Comparison of ENCODE assay signal across 10 mouse cellular contexts in the genomic region with DNA sequence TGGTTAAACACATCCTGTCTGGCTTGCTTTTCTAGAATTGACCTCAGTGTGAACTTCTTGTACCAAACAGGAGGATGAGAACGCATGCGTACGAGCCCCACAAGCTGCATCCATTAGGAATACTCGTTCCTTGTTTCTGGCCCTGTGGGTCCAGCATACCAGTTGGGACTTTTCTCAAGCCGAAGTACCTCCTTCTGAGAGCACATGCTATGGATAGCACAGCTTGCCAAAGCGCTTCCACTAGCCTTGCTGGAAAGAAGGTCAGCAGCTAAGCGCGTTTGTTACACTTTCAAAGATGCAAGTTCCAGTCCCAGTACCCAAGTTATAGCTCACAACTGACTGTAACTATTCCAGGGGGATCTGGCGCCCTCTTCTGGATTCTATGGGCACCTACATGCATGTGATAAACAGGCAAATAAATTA.
DNase-seq lines count a peak whose midpoint lies in the region; ATAC-seq and TF ChIP-seq lines count a peak whose summit lies in the region.
"Had no signal": no experiment of that assay in that cellular context is flagged by ENCODE, and none has a peak within 500 bp of the region (broad histone marks: within the 10 kb centered on the region; RNA-seq: fewer than 3 reads in every experiment).

No protein-coding gene starts in this region.

- peak; percentile 41 for DNase-seq in embryo, embryonic 11 days
- DNase-seq in embryo, embryonic 9.5 days (ENCODE audit: extremely low spot score), result no peak
- no peak for DNase-seq in lung, postnatal 14 days
- peak; percentile 50 for DNase-seq in retina, postnatal 1 day
- DNase-seq in cerebellum, postnatal 36 days, result no peak
- no peak for DNase-seq in thymus, postnatal 14 days

- H3K9me3 ChIP-seq in lung, embryonic 16.5 days (ENCODE audit: control insufficient read depth, low read length), result no peaks in the 10 kb centered on the region; the same call in 1 of the 2 replicates
- H3K9me3 ChIP-seq in intestine, postnatal 0 days (ENCODE audit: control insufficient read depth), result no peaks in the 10 kb centered on the region
- H3K9me3 ChIP-seq: embryonic facial prominence, embryonic 12.5 days; lung, embryonic 15.5 days had no signal

- peak overlapping the region; percentile 27; the same call in 1 of the 2 replicates for H3K27ac ChIP-seq in lung, embryonic 16.5 days (ENCODE audit: low read length)
- H3K27ac ChIP-seq in intestine, postnatal 0 days (ENCODE audit: low read depth, low read length), result 0 out of 2 replicates have a peak overlapping the region, but pooled peaks have one; percentile 50
- H3K27ac ChIP-seq: embryonic facial prominence, embryonic 12.5 days; lung, embryonic 15.5 days had no signal

- peak; percentile 72 for TF ChIP-seq CTCF in intestine, postnatal 0 days (IDR thresholded peaks at IDR 0.05; ENCODE audit: low read depth)

- peaks cover 5% of the 10 kb centered on the region for H3K4me1 ChIP-seq in lung, embryonic 16.5 days (replicated peaks; ENCODE audit: control insufficient read depth, insufficient read depth, low read length)
- H3K4me1 ChIP-seq in intestine, postnatal 0 days (replicated peaks; ENCODE audit: control insufficient read depth, insufficient read depth, low read length), result no peaks in the 10 kb centered on the region
- H3K4me1 ChIP-seq: embryonic facial prominence, embryonic 12.5 days had no signal

- H3K4me2 ChIP-seq in lung, embryonic 16.5 days (ENCODE audit: low read depth, low read length), result no peak overlapping the region
- no peak overlapping the region for H3K4me2 ChIP-seq in intestine, postnatal 0 days (replicated peaks; ENCODE audit: low read depth)
- H3K4me2 ChIP-seq: embryonic facial prominence, embryonic 12.5 days; lung, embryonic 15.5 days had no signal

- peak; percentile 31; the same call in 1 of the 2 replicates for ATAC-seq in lung, embryonic 16.5 days (ENCODE audit: low read depth)
- peak; percentile 19; the same call in 1 of the 2 replicates for ATAC-seq in intestine, postnatal 0 days

- no peaks in the 10 kb centered on the region for H3K27me3 ChIP-seq in lung, embryonic 16.5 days (ENCODE audit: control insufficient read depth, insufficient read depth, low read depth, low read length)
- H3K27me3 ChIP-seq in intestine, postnatal 0 days (replicated peaks; ENCODE audit: control insufficient read depth, insufficient read depth, low read length), result no peaks in the 10 kb centered on the region
- H3K27me3 ChIP-seq: embryonic facial prominence, embryonic 12.5 days; lung, embryonic 15.5 days had no signal

- WGBS in lung, embryonic 16.5 days, result 49% methylated on average over 9 of the region's 9 CpGs
- WGBS in intestine, postnatal 0 days, result 60% methylated on average over 9 of the region's 9 CpGs

- peaks cover 9% of the 10 kb centered on the region for H3K36me3 ChIP-seq in lung, embryonic 16.5 days (ENCODE audit: control insufficient read depth, insufficient read depth, low read length)
- H3K36me3 ChIP-seq in intestine, postnatal 0 days (ENCODE audit: control insufficient read depth, insufficient read depth), result peaks cover 6% of the 10 kb centered on the region; the same call in 1 of the 2 replicates

- no peak overlapping the region for H3K9ac ChIP-seq in lung, embryonic 16.5 days (ENCODE audit: low read length)
- no peak overlapping the region for H3K9ac ChIP-seq in intestine, postnatal 0 days (ENCODE audit: low read depth, low read length)
- H3K9ac ChIP-seq: embryonic facial prominence, embryonic 12.5 days; lung, embryonic 15.5 days had no signal

- H3K4me3 ChIP-seq in lung, embryonic 16.5 days (ENCODE audit: low read length), result no peak overlapping the region
- H3K4me3 ChIP-seq in intestine, postnatal 0 days (ENCODE audit: low read depth, low read length), result no peak overlapping the region
- H3K4me3 ChIP-seq: embryonic facial prominence, embryonic 12.5 days; lung, embryonic 15.5 days had no signal

Comparison
In these comparisons a context has a peak if more than half of its experiments do, and no peak if none do; other contexts are left out.
1. DNase-seq: peak in embryo, embryonic 11 days (single experiment) and retina, postnatal 1 day (single experiment); none in embryo, embryonic 9.5 days (single experiment), lung, postnatal 14 days (single experiment), cerebellum, postnatal 36 days (0 of 2) and thymus, postnatal 14 days (single experiment).